Mouse (Mus musculus): ENCODE data around the gene Ano1. TPM values are rescaled to one million over a fixed set of nuclear protein-coding genes. Genes with fewer than 3 reads are reported as not detected.

Ano1 gene
- polyA plus RNA-seq (2012; rRNA removed) (1.5 and 1.6 TPM in 2 replicates), polyA plus RNA-seq (2014; fragmentation: Nextera tagmentation; extraction: Ambion mirVana) (1.4 and 2.1 TPM in 2 replicates)

GRCm38 (mm10) chr7:144751833-144752232 lies at the start of gene Ano1:
TSS of gene Ano1 (minus strand) at chr7:144751974.
- H3K36me3 ChIP-seq (replicated peaks; ENCODE audit: control insufficient read depth, insufficient read depth, low read depth) = no peaks in the 10 kb centered on the region
- no peak within 1 kb of the TSS for H3K4me3 ChIP-seq (ENCODE audit: insufficient read depth in 1 of 2, low read depth in 2 of 2, low read length in 2 of 2)
- no peaks in the 10 kb centered on the region for H3K9me3 ChIP-seq (ENCODE audit: control insufficient read depth, low read length)
- DNase-seq (ENCODE audit: low read depth in 3 of 3, low spot score in 3 of 3) (no peak), ATAC-seq (ENCODE audit: insufficient read depth) (no peak)
- no peak within 1 kb of the TSS for H3K9ac ChIP-seq (replicated peaks)
- H3K4me2 ChIP-seq (ENCODE audit: low read depth) = no peak within 1 kb of the TSS
- H3K4me1 ChIP-seq (replicated peaks; ENCODE audit: control insufficient read depth in 2 of 2, insufficient read depth in 2 of 2, low read length in 1 of 2) = peaks cover 29 to 48% of the 10 kb centered on the region in 2 experiments
- TF ChIP-seq EP300 (IDR thresholded peaks at IDR 0.05; ENCODE audit: low read depth) = no peak
- no peak for TF ChIP-seq CTCF (IDR thresholded peaks at IDR 0.05; ENCODE audit: low read depth)
- no peaks in the 10 kb centered on the region for H3K27me3 ChIP-seq (ENCODE audit: control insufficient read depth, insufficient read depth, low read length)
- H3K27ac ChIP-seq = no peak within 1 kb of the TSS; the same call in 1 of the 2 replicates
- WGBS (ENCODE audit: insufficient replicate concordance) = 64% methylated on average over 9 of the region's 9 CpGs

- H3K4me3 ChIP-seq (ENCODE audit: insufficient read depth in 1 of 2, low read depth in 2 of 2, low read length in 2 of 2) = no peak overlapping the region
- H3K9ac ChIP-seq (replicated peaks) = no peak overlapping the region
- H3K36me3 ChIP-seq (replicated peaks; ENCODE audit: control insufficient read depth, insufficient read depth, low read depth) = no peaks in the 10 kb centered on the region
- no peaks in the 10 kb centered on the region; the same call in 1 of the 2 replicates for H3K27me3 ChIP-seq (ENCODE audit: control insufficient read depth, insufficient read depth, low read length)
- 15% methylated on average over 1 of the region's 1 CpGs for WGBS (ENCODE audit: insufficient replicate concordance)
- TF ChIP-seq EP300 (IDR thresholded peaks at IDR 0.05; ENCODE audit: low read depth) (no peak), CTCF (IDR thresholded peaks at IDR 0.05; ENCODE audit: low read depth) (peak; percentile 76)
- H3K9me3 ChIP-seq (ENCODE audit: control insufficient read depth, low read length) = no peaks in the 10 kb centered on the region
- H3K27ac ChIP-seq = no peak overlapping the region
- no peak for ATAC-seq (ENCODE audit: insufficient read depth)
- no peak for DNase-seq (ENCODE audit: low read depth in 3 of 3, low spot score in 3 of 3)
- H3K4me2 ChIP-seq (ENCODE audit: low read depth) = no peak overlapping the region
- no peaks in the 10 kb centered on the region for H3K4me1 ChIP-seq (replicated peaks; ENCODE audit: control insufficient read depth in 2 of 2, insufficient read depth in 2 of 2, low read length in 1 of 2)
Measured at GRCm38 (mm10) chr7:144798471-144798870, 46.7 kb upstream of the Ano1 start.

DNA sequence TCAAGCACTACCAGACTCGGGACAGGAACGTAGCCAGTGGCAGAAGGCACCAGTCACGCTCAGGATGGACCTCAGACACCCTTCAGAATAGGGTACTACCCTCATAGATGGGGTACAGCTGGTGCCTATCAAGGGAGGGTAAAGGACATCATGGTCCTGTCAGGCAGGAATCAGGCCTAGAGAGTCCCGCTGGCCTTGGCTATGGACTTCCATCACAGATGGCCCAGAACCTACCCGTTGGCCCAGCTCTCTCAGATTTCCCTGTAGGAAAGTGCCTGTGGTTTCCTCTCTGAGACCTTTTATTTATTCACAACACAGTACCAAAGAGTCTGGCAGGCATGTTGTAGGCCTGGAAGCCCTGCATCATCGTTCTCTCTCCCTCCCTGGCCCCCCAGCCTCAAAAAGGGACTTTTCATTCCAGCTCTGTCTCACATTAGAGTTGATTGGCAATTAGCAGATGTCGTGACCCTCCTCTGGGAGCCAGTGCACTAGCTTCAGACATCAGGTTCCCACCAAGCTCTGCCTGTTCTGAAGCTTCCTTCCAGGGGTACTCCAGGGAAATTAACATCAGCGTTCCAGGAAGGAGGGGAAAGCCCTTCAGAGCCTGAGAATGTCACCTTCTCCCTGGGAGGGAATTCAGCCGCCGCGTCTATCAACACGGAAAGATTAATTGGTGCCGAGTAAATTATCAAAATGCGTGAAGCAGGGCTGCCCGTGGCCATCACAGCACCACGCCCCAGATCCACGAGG lies 45.4 kb upstream of the Ano1 start:
- TF ChIP-seq EP300 (IDR thresholded peaks at IDR 0.05; ENCODE audit: low read depth) (no peak), CTCF (IDR thresholded peaks at IDR 0.05; ENCODE audit: low read depth) (no peak)
- no peak overlapping the region for H3K9ac ChIP-seq (replicated peaks)
- H3K9me3 ChIP-seq (ENCODE audit: control insufficient read depth, low read length) = no peaks in the 10 kb centered on the region
- no peaks in the 10 kb centered on the region for H3K36me3 ChIP-seq (replicated peaks; ENCODE audit: control insufficient read depth, insufficient read depth, low read depth)
- ATAC-seq (ENCODE audit: insufficient read depth) = no peak
- no peak overlapping the region for H3K27ac ChIP-seq
- no peak overlapping the region for H3K4me2 ChIP-seq (ENCODE audit: low read depth)
- H3K4me3 ChIP-seq (ENCODE audit: insufficient read depth in 1 of 2, low read depth in 2 of 2, low read length in 2 of 2) = no peak overlapping the region
- DNase-seq (ENCODE audit: low read depth in 3 of 3, low spot score in 3 of 3) = no peak
- H3K4me1 ChIP-seq (replicated peaks; ENCODE audit: control insufficient read depth in 2 of 2, insufficient read depth in 2 of 2, low read length in 1 of 2) = no peaks in the 10 kb centered on the region
- WGBS (ENCODE audit: insufficient replicate concordance) = 65% methylated on average over 17 of the region's 17 CpGs
- no peaks in the 10 kb centered on the region for H3K27me3 ChIP-seq (ENCODE audit: control insufficient read depth, insufficient read depth, low read length)

- ATAC-seq (ENCODE audit: insufficient read depth) (no peak), DNase-seq (ENCODE audit: low read depth in 3 of 3, low spot score in 3 of 3) (no peak)
- Histone ChIP-seq H3K27ac (no peak overlapping the region), H3K4me2 (ENCODE audit: low read depth) (no peak overlapping the region), H3K27me3 (ENCODE audit: control insufficient read depth, insufficient read depth, low read length) (no peaks in the 10 kb centered on the region), H3K9ac (replicated peaks) (no peak overlapping the region), H3K36me3 (replicated peaks; ENCODE audit: control insufficient read depth, insufficient read depth, low read depth) (no peaks in the 10 kb centered on the region), H3K4me1 (replicated peaks; ENCODE audit: control insufficient read depth in 2 of 2, insufficient read depth in 2 of 2, low read length in 1 of 2) (no peaks in the 10 kb centered on the region), H3K9me3 (ENCODE audit: control insufficient read depth, low read length) (no peaks in the 10 kb centered on the region), H3K4me3 (ENCODE audit: insufficient read depth in 1 of 2, low read depth in 2 of 2, low read length in 2 of 2) (no peak overlapping the region)
- TF ChIP-seq CTCF (IDR thresholded peaks at IDR 0.05; ENCODE audit: low read depth) = no peak
- no peak for TF ChIP-seq EP300 (IDR thresholded peaks at IDR 0.05; ENCODE audit: low read depth)
- WGBS (ENCODE audit: insufficient replicate concordance) = 65% methylated on average over 9 of the region's 9 CpGs
Measured at GRCm38 (mm10) chr7:144795976-144796474, 44.3 kb upstream of the Ano1 start.

DNA sequence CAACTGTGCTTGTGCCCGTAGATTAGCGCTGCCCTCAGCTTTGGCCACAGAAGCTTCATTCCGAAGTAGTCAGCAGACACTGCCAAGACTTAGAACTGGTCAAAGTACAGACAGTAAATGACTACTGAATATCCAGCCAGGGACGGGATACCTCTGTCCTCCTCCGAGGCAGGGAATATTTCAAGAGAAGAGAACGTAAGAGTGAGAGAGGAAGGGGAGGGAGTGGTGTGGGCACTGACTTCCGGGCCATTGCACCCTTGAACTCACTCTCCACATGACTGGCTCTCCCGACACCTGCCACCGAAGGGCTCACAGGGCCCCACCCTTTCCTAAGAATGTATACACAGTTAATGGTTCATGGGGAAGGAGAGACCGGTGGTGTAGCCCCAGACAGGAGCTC lies 41.5 kb upstream of the Ano1 start:
- Histone ChIP-seq H3K4me3 (ENCODE audit: insufficient read depth in 1 of 2, low read depth in 2 of 2, low read length in 2 of 2) (no peak overlapping the region), H3K9me3 (ENCODE audit: control insufficient read depth, low read length) (no peaks in the 10 kb centered on the region), H3K9ac (replicated peaks) (no peak overlapping the region), H3K4me2 (ENCODE audit: low read depth) (no peak overlapping the region), H3K27me3 (ENCODE audit: control insufficient read depth, insufficient read depth, low read length) (no peaks in the 10 kb centered on the region), H3K4me1 (replicated peaks; ENCODE audit: control insufficient read depth in 2 of 2, insufficient read depth in 2 of 2, low read length in 1 of 2) (peaks cover 11 to 19% of the 10 kb centered on the region in 2 experiments), H3K27ac (no peak overlapping the region), H3K36me3 (replicated peaks; ENCODE audit: control insufficient read depth, insufficient read depth, low read depth) (no peaks in the 10 kb centered on the region)
- no peak for ATAC-seq (ENCODE audit: insufficient read depth)
- TF ChIP-seq CTCF (IDR thresholded peaks at IDR 0.05; ENCODE audit: low read depth) (no peak), EP300 (IDR thresholded peaks at IDR 0.05; ENCODE audit: low read depth) (no peak)
- DNase-seq (ENCODE audit: low read depth in 3 of 3, low spot score in 3 of 3) = no peak
- WGBS (ENCODE audit: insufficient replicate concordance) = 68% methylated on average over 10 of the region's 10 CpGs

Data from liver, embryonic 14.5 days (tissue).